In genomic region chr17:34305380-34306030, GRCm38 (mm10) we compare ENCODE assay signal across 9 mouse cellular contexts. TPM values are rescaled to one million over a fixed set of nuclear protein-coding genes. Genes with fewer than 3 reads are reported as not detected.
DNase-seq lines count a peak whose midpoint lies in the region; ATAC-seq lines count a peak whose summit lies in the region.
"Had no signal": no experiment of that assay in that cellular context is flagged by ENCODE, and none has a peak within 500 bp of the region (broad histone marks: within the 10 kb centered on the region; RNA-seq: fewer than 3 reads in every experiment).

TSS of gene H2-Eb1 (plus strand) at chr17:34305867.

- no peak within 1 kb of the TSS for H3K4me2 ChIP-seq in intestine, embryonic 14.5 days (ENCODE audit: low read length)

- no peak within 1 kb of the TSS for H3K9ac ChIP-seq in intestine, embryonic 14.5 days (ENCODE audit: low read length)

- H3K36me3 ChIP-seq in intestine, embryonic 14.5 days (ENCODE audit: control insufficient read depth, insufficient read depth, low read length): no peaks in the 10 kb centered on the region

- intact Hi-C loops in gastrocnemius, postnatal 14 days (cut with DNase I; ENCODE audit: low total_unique reads): no loop called here

- H3K27ac ChIP-seq in intestine, embryonic 14.5 days (ENCODE audit: low read depth): no peak within 1 kb of the TSS

- ATAC-seq in activated CD4-positive, CD25-positive, alpha-beta regulatory T cell, adult 4 months: peak; percentile 75
- peak; percentile 71 for ATAC-seq in intestine, embryonic 14.5 days (replicated peaks; ENCODE audit: low FRiP score, low TSS enrichment, low read depth)
- ATAC-seq in megakaryocyte-erythroid progenitor cell, adult 5-6 weeks (replicated peaks; ENCODE audit: low FRiP score, low TSS enrichment, poor library complexity, severe bottlenecking): peak; percentile 86

- no peak within 1 kb of the TSS for H3K4me3 ChIP-seq in intestine, embryonic 14.5 days (ENCODE audit: low read depth, low read length)
- H3K4me3 ChIP-seq: myocyte had no signal

- 0 out of 2 replicates have a peak, but pooled peaks cover 2% of the 10 kb centered on the region for H3K27me3 ChIP-seq in intestine, embryonic 14.5 days (replicated peaks; ENCODE audit: control insufficient read depth, insufficient read depth, low read length)

- peak; percentile 57 to 77 for DNase-seq in cerebellum, postnatal 36 days
- peak; percentile 64 for DNase-seq in gastrocnemius, postnatal 14 days
- peak; percentile 86 for DNase-seq in intestine, embryonic 14.5 days (ENCODE audit: low spot score)
- DNase-seq in left cerebral cortex, adult 9 months (ENCODE audit: low spot score in 2 of 2): peak; percentile 73 to 96
- DNase-seq in right cerebral cortex, postnatal 25 days: peak; percentile 81
- peak; percentile 41 for DNase-seq in yolk sac, embryonic 10.5 days (ENCODE audit: low spot score)

- H3K4me1 ChIP-seq in intestine, embryonic 14.5 days (replicated peaks; ENCODE audit: control insufficient read depth, insufficient read depth, low read length): no peaks in the 10 kb centered on the region

- H3K9me3 ChIP-seq in intestine, embryonic 14.5 days (ENCODE audit: control insufficient read depth, low read length): no peaks in the 10 kb centered on the region

RNA-seq across cellular contexts. Expression of gene H2-Eb1, which starts in this region (rescaled TPM):
- polyA plus RNA-seq in activated CD4-positive, CD25-positive, alpha-beta regulatory T cell, adult 4 months (2017; shearing (Covaris generic)): 10 to 100 TPM in 1 of 2 experiments, 1 to 10 TPM in 1; 5.2 to 64.7 TPM
- total RNA-seq in gastrocnemius, postnatal 14 days (2021): 1 to 10 TPM; 2.8 to 3.7 TPM
- polyA plus RNA-seq in intestine, embryonic 14.5 days (2014; fragmentation: Nextera tagmentation; extraction: Ambion mirVana): 4.1 and 4.3 TPM in 2 replicates
- 5.9 TPM in 1 of 2 replicates, not detected in the other for total RNA-seq in megakaryocyte-erythroid progenitor cell, adult 5-6 weeks (2014; fragmentation: Nextera tagmentation)
- total RNA-seq in megakaryocyte-erythroid progenitor cell, adult 5-6 weeks (2017): 15.0 and 24.9 TPM in 2 replicates
- polyA plus RNA-seq: myocyte had no signal
